Mouse (Mus musculus): Measurements from ENCODE around the gene Ldb3. TPM values are rescaled to one million over a fixed set of nuclear protein-coding genes. Genes with fewer than 3 reads are reported as not detected.
A peak's percentile ranks its signal among the peaks of the same experiment; 100 is the strongest.

The Ldb3 gene
- polyA plus RNA-seq, 1 experiment = 5.0 TPM

- peak in 1 of 2 experiments; percentile 13 for DNase-seq (ENCODE audit: extremely low spot score in 1 of 2, low spot score in 1 of 2)
These were observed 2.5 kb upstream of the Ldb3 start for GRCm38 (mm10) chr14:34590743-34591675.

- no peak for DNase-seq (ENCODE audit: extremely low spot score in 1 of 2, low spot score in 1 of 2)
These were observed 1.6 kb upstream of the Ldb3 start for GRCm38 (mm10) chr14:34590017-34590570.

- no peak for DNase-seq (ENCODE audit: extremely low spot score in 1 of 2, low spot score in 1 of 2)
These were observed 767 bp upstream of the Ldb3 start for GRCm38 (mm10) chr14:34589185-34589713.

- no peak for DNase-seq (ENCODE audit: extremely low spot score in 1 of 2, low spot score in 1 of 2)
These were observed 477 bp downstream of the Ldb3 start for GRCm38 (mm10) chr14:34588005-34588404.

GRCm38 (mm10) chr14:34586871-34587270, 1.6 kb downstream of the Ldb3 start:
- no peak for DNase-seq (ENCODE audit: extremely low spot score in 1 of 2, low spot score in 1 of 2)

- no peak for DNase-seq (ENCODE audit: extremely low spot score in 1 of 2, low spot score in 1 of 2)
These were observed 3.0 kb downstream of the Ldb3 start for GRCm38 (mm10) chr14:34585358-34586105.

GRCm38 (mm10) chr14:34582740-34583427, 5.6 kb downstream of the Ldb3 start:
- DNase-seq (ENCODE audit: extremely low spot score in 1 of 2, low spot score in 1 of 2) = no peak

- DNase-seq (ENCODE audit: extremely low spot score in 1 of 2, low spot score in 1 of 2) = no peak
These were observed 11.6 kb downstream of the Ldb3 start for GRCm38 (mm10) chr14:34576858-34577257.

- DNase-seq (ENCODE audit: extremely low spot score in 1 of 2, low spot score in 1 of 2) = no peak
These were observed 14.4 kb downstream of the Ldb3 start for GRCm38 (mm10) chr14:34574068-34574467.

- no peak for DNase-seq (ENCODE audit: extremely low spot score in 1 of 2, low spot score in 1 of 2)
These were observed 15.1 kb downstream of the Ldb3 start for GRCm38 (mm10) chr14:34573348-34573913.

GRCm38 (mm10) chr14:34571610-34572387, 16.7 kb downstream of the Ldb3 start:
- DNase-seq (ENCODE audit: extremely low spot score in 1 of 2, low spot score in 1 of 2) = no peak

GRCm38 (mm10) chr14:34570903-34571302, 17.6 kb downstream of the Ldb3 start:
- no peak for DNase-seq (ENCODE audit: extremely low spot score in 1 of 2, low spot score in 1 of 2)

GRCm38 (mm10) chr14:34570294-34570693, 18.2 kb downstream of the Ldb3 start:
- peak in 1 of 2 experiments; percentile 93 for DNase-seq (ENCODE audit: extremely low spot score in 1 of 2, low spot score in 1 of 2)

- DNase-seq (ENCODE audit: extremely low spot score in 1 of 2, low spot score in 1 of 2) = no peak
These were observed 18.8 kb downstream of the Ldb3 start for GRCm38 (mm10) chr14:34569534-34570194.

GRCm38 (mm10) chr14:34568626-34569025, 19.9 kb downstream of the Ldb3 start:
- DNase-seq (ENCODE audit: extremely low spot score in 1 of 2, low spot score in 1 of 2) = no peak

- no peak for DNase-seq (ENCODE audit: extremely low spot score in 1 of 2, low spot score in 1 of 2)
These were observed 20.8 kb downstream of the Ldb3 start for GRCm38 (mm10) chr14:34567697-34568096.

- no peak for DNase-seq (ENCODE audit: extremely low spot score in 1 of 2, low spot score in 1 of 2)
These were observed 22.0 kb downstream of the Ldb3 start for GRCm38 (mm10) chr14:34566530-34566929.

- DNase-seq (ENCODE audit: extremely low spot score in 1 of 2, low spot score in 1 of 2) = peak in 1 of 2 experiments; percentile 34
These were observed 22.8 kb downstream of the Ldb3 start for GRCm38 (mm10) chr14:34565711-34566110.

GRCm38 (mm10) chr14:34564646-34565045, 23.8 kb downstream of the Ldb3 start:
- DNase-seq (ENCODE audit: extremely low spot score in 1 of 2, low spot score in 1 of 2) = no peak
